Mouse (Mus musculus): ENCODE measurements around the gene Tcaf1. TPM values are rescaled to one million over a fixed set of nuclear protein-coding genes. Genes with fewer than 3 reads are reported as not detected.

Tcaf1 gene
- polyA plus RNA-seq, 1 experiment from 2014 or later: 104 TPM

- ATAC-seq (replicated peaks; ENCODE audit: insufficient number of reproducible peaks, low FRiP score, low TSS enrichment, low read depth) (peak; percentile 88), DNase-seq (ENCODE audit: low spot score) (peak; percentile 86)
- 0% methylated on average over 10 of the region's 10 CpGs for WGBS
- peak overlapping the region; percentile 81 for H3K9ac ChIP-seq (replicated peaks; ENCODE audit: low read length)
- H3K27ac ChIP-seq (replicated peaks; ENCODE audit: low read depth, low read length): peak overlapping the region; percentile 85
- H3K36me3 ChIP-seq (replicated peaks; ENCODE audit: control insufficient read depth, insufficient read depth, low read depth, low read length): no peaks in the 10 kb centered on the region; the same call in 1 of the 2 replicates
- H3K27me3 ChIP-seq (ENCODE audit: control insufficient read depth, insufficient read depth, low read length): no peaks in the 10 kb centered on the region
- no peaks in the 10 kb centered on the region for H3K4me1 ChIP-seq (ENCODE audit: control insufficient read depth, insufficient read depth, low read length)
- no peaks in the 10 kb centered on the region for H3K9me3 ChIP-seq (replicated peaks; ENCODE audit: control insufficient read depth, low read length)
- peak overlapping the region; percentile 47 for H3K4me2 ChIP-seq (ENCODE audit: low read depth, low read length)
- H3K4me3 ChIP-seq (ENCODE audit: low read depth, low read length): peak overlapping the region; percentile 68
These were observed 17.8 kb downstream of the Tcaf1 start for GRCm38 (mm10) chr6:42692154-42692516.

- ATAC-seq (replicated peaks; ENCODE audit: insufficient number of reproducible peaks, low FRiP score, low TSS enrichment, low read depth) (no peak), DNase-seq (ENCODE audit: low spot score) (no peak)
- H3K9me3 ChIP-seq (replicated peaks; ENCODE audit: control insufficient read depth, low read length): no peaks in the 10 kb centered on the region
- H3K4me1 ChIP-seq (ENCODE audit: control insufficient read depth, insufficient read depth, low read length): no peaks in the 10 kb centered on the region
- no peak overlapping the region for H3K9ac ChIP-seq (replicated peaks; ENCODE audit: low read length)
- H3K4me2 ChIP-seq (ENCODE audit: low read depth, low read length): no peak overlapping the region
- H3K27ac ChIP-seq (replicated peaks; ENCODE audit: low read depth, low read length): no peak overlapping the region
- peaks cover 5% of the 10 kb centered on the region for H3K36me3 ChIP-seq (replicated peaks; ENCODE audit: control insufficient read depth, insufficient read depth, low read depth, low read length)
- no peak overlapping the region for H3K4me3 ChIP-seq (ENCODE audit: low read depth, low read length)
- H3K27me3 ChIP-seq (ENCODE audit: control insufficient read depth, insufficient read depth, low read length): no peaks in the 10 kb centered on the region
These were observed 20.1 kb downstream of the Tcaf1 start for GRCm38 (mm10) chr6:42689761-42690160.

- Histone ChIP-seq H3K9ac (replicated peaks; ENCODE audit: low read length) (no peak overlapping the region), H3K4me3 (ENCODE audit: low read depth, low read length) (no peak overlapping the region), H3K36me3 (replicated peaks; ENCODE audit: control insufficient read depth, insufficient read depth, low read depth, low read length) (peaks cover 5% of the 10 kb centered on the region), H3K27me3 (ENCODE audit: control insufficient read depth, insufficient read depth, low read length) (no peaks in the 10 kb centered on the region), H3K4me2 (ENCODE audit: low read depth, low read length) (no peak overlapping the region), H3K9me3 (replicated peaks; ENCODE audit: control insufficient read depth, low read length) (no peaks in the 10 kb centered on the region), H3K27ac (replicated peaks; ENCODE audit: low read depth, low read length) (no peak overlapping the region), H3K4me1 (ENCODE audit: control insufficient read depth, insufficient read depth, low read length) (no peaks in the 10 kb centered on the region)
- DNase-seq (ENCODE audit: low spot score): no peak
- WGBS: 92% methylated on average over 5 of the region's 5 CpGs
- ATAC-seq (replicated peaks; ENCODE audit: insufficient number of reproducible peaks, low FRiP score, low TSS enrichment, low read depth): no peak
These were observed 22.0 kb downstream of the Tcaf1 start for GRCm38 (mm10) chr6:42687907-42688306.

- peaks cover 4% of the 10 kb centered on the region for H3K36me3 ChIP-seq (replicated peaks; ENCODE audit: control insufficient read depth, insufficient read depth, low read depth, low read length)
- H3K4me2 ChIP-seq (ENCODE audit: low read depth, low read length): no peak overlapping the region
- H3K9ac ChIP-seq (replicated peaks; ENCODE audit: low read length): no peak overlapping the region
- H3K27ac ChIP-seq (replicated peaks; ENCODE audit: low read depth, low read length): no peak overlapping the region
- ATAC-seq (replicated peaks; ENCODE audit: insufficient number of reproducible peaks, low FRiP score, low TSS enrichment, low read depth) (no peak), DNase-seq (ENCODE audit: low spot score) (no peak)
- no peak overlapping the region for H3K4me3 ChIP-seq (ENCODE audit: low read depth, low read length)
- no peaks in the 10 kb centered on the region for H3K4me1 ChIP-seq (ENCODE audit: control insufficient read depth, insufficient read depth, low read length)
- 92% methylated on average over 7 of the region's 7 CpGs for WGBS
- no peaks in the 10 kb centered on the region for H3K9me3 ChIP-seq (replicated peaks; ENCODE audit: control insufficient read depth, low read length)
- no peaks in the 10 kb centered on the region for H3K27me3 ChIP-seq (ENCODE audit: control insufficient read depth, insufficient read depth, low read length)
These were observed 29.8 kb downstream of the Tcaf1 start for GRCm38 (mm10) chr6:42680077-42680476.

- no peak for ATAC-seq (replicated peaks; ENCODE audit: insufficient number of reproducible peaks, low FRiP score, low TSS enrichment, low read depth)
- no peak overlapping the region for H3K4me2 ChIP-seq (ENCODE audit: low read depth, low read length)
These were observed 33.9 kb downstream of the Tcaf1 start for GRCm38 (mm10) chr6:42676011-42676410.

GRCm38 (mm10) chr6:42671767-42672166 is 38.1 kb downstream of the Tcaf1 start:
- 92% methylated on average over 1 of the region's 1 CpGs for WGBS
- Histone ChIP-seq H3K27ac (replicated peaks; ENCODE audit: low read depth, low read length) (no peak overlapping the region), H3K9me3 (replicated peaks; ENCODE audit: control insufficient read depth, low read length) (no peaks in the 10 kb centered on the region), H3K27me3 (ENCODE audit: control insufficient read depth, insufficient read depth, low read length) (no peaks in the 10 kb centered on the region), H3K4me2 (ENCODE audit: low read depth, low read length) (no peak overlapping the region), H3K9ac (replicated peaks; ENCODE audit: low read length) (no peak overlapping the region), H3K4me1 (ENCODE audit: control insufficient read depth, insufficient read depth, low read length) (no peaks in the 10 kb centered on the region), H3K36me3 (replicated peaks; ENCODE audit: control insufficient read depth, insufficient read depth, low read depth, low read length) (peaks cover 13% of the 10 kb centered on the region), H3K4me3 (ENCODE audit: low read depth, low read length) (no peak overlapping the region)
- DNase-seq (ENCODE audit: low spot score) (no peak), ATAC-seq (replicated peaks; ENCODE audit: insufficient number of reproducible peaks, low FRiP score, low TSS enrichment, low read depth) (no peak)

More at GRCm38 (mm10) chr6:42676011-42676410, 33.9 kb downstream of the Tcaf1 start:
- no peaks in the 10 kb centered on the region for H3K4me1 ChIP-seq (ENCODE audit: control insufficient read depth, insufficient read depth, low read length)
- no peak overlapping the region for H3K9ac ChIP-seq (replicated peaks; ENCODE audit: low read length)
- no peak for DNase-seq (ENCODE audit: low spot score)
- no peak overlapping the region for H3K27ac ChIP-seq (replicated peaks; ENCODE audit: low read depth, low read length)
- no peaks in the 10 kb centered on the region for H3K27me3 ChIP-seq (ENCODE audit: control insufficient read depth, insufficient read depth, low read length)
- H3K9me3 ChIP-seq (replicated peaks; ENCODE audit: control insufficient read depth, low read length): no peaks in the 10 kb centered on the region
- peaks cover 16% of the 10 kb centered on the region for H3K36me3 ChIP-seq (replicated peaks; ENCODE audit: control insufficient read depth, insufficient read depth, low read depth, low read length)
- no peak overlapping the region for H3K4me3 ChIP-seq (ENCODE audit: low read depth, low read length)
- 92% methylated on average over 3 of the region's 3 CpGs for WGBS

GRCm38 (mm10) chr6:42667722-42668121 is 42.2 kb downstream of the Tcaf1 start:
- ATAC-seq (replicated peaks; ENCODE audit: insufficient number of reproducible peaks, low FRiP score, low TSS enrichment, low read depth): no peak

GRCm38 (mm10) chr6:42661739-42662138 is 48.1 kb downstream of the Tcaf1 start:
- Histone ChIP-seq H3K9ac (replicated peaks; ENCODE audit: low read length) (no peak overlapping the region), H3K36me3 (replicated peaks; ENCODE audit: control insufficient read depth, insufficient read depth, low read depth, low read length) (no peaks in the 10 kb centered on the region), H3K27ac (replicated peaks; ENCODE audit: low read depth, low read length) (no peak overlapping the region), H3K4me3 (ENCODE audit: low read depth, low read length) (no peak overlapping the region), H3K4me1 (ENCODE audit: control insufficient read depth, insufficient read depth, low read length) (no peaks in the 10 kb centered on the region), H3K4me2 (ENCODE audit: low read depth, low read length) (no peak overlapping the region), H3K9me3 (replicated peaks; ENCODE audit: control insufficient read depth, low read length) (no peaks in the 10 kb centered on the region), H3K27me3 (ENCODE audit: control insufficient read depth, insufficient read depth, low read length) (no peaks in the 10 kb centered on the region)
- 43% methylated on average over 2 of the region's 2 CpGs for WGBS
- ATAC-seq (replicated peaks; ENCODE audit: insufficient number of reproducible peaks, low FRiP score, low TSS enrichment, low read depth): no peak
- no peak for DNase-seq (ENCODE audit: low spot score)

More at GRCm38 (mm10) chr6:42667722-42668121, 42.2 kb downstream of the Tcaf1 start:
- Histone ChIP-seq H3K4me3 (ENCODE audit: low read depth, low read length) (no peak overlapping the region), H3K9me3 (replicated peaks; ENCODE audit: control insufficient read depth, low read length) (no peaks in the 10 kb centered on the region), H3K27ac (replicated peaks; ENCODE audit: low read depth, low read length) (no peak overlapping the region), H3K4me2 (ENCODE audit: low read depth, low read length) (no peak overlapping the region), H3K4me1 (ENCODE audit: control insufficient read depth, insufficient read depth, low read length) (no peaks in the 10 kb centered on the region), H3K27me3 (ENCODE audit: control insufficient read depth, insufficient read depth, low read length) (no peaks in the 10 kb centered on the region), H3K9ac (replicated peaks; ENCODE audit: low read length) (no peak overlapping the region), H3K36me3 (replicated peaks; ENCODE audit: control insufficient read depth, insufficient read depth, low read depth, low read length) (no peaks in the 10 kb centered on the region; the same call in 1 of the 2 replicates)
- 96% methylated on average over 2 of the region's 2 CpGs for WGBS
- DNase-seq (ENCODE audit: low spot score): no peak

Data from embryonic facial prominence, embryonic 11.5 days (tissue).